Mouse (Mus musculus): ENCODE results near the gene Prdx4.
"Not testable (repeated sequence)": the region's sequence is repeated elsewhere in the genome, so short reads cannot be mapped to it uniquely, and the experiment has no call there.

The Prdx4 gene

DNA sequence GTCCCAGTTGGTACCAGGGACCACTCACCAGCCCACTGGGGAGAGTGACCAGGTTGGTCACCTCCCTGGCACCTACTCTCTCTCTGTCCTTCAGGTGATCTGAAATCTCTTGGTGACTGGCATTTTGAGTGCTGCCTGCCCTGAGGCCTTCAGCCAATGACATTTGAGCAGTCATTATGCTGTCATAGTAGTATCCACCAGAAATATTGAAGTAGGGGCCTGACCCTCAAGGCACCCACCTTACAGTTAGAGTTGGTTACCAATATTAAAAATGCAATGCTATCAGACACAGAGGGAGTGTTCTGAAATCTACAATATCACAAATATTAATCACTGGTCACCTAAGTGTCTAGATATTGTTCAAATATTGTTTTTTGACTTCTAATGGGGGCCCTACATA, at the start of gene Prdx4:
Gene Prdx4 (minus strand): TSS at position 101 of the 400 bp plus-strand sequence.
- DNase-seq: no peak

DNA sequence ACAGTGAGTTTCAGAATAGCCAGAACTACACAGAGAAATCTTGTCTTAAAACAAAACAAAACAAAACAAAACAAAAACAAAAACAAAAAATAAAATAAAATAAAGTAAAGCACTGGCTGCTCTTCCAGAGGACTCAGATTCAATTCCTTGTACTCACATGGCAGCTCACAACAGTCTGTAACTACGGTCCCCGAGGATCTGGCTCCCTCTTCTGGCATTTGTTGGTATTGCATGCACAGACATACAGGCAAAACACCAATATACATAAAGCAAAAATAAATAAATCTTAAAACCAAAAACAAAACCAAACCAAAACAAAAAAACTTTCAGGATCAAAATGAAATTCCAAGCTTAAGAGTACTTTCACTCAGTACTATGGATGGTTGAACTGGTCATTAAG, 36.0 kb upstream of the Prdx4 start:
- peak in 1 of 2 experiments; percentile 37 for DNase-seq

DNA sequence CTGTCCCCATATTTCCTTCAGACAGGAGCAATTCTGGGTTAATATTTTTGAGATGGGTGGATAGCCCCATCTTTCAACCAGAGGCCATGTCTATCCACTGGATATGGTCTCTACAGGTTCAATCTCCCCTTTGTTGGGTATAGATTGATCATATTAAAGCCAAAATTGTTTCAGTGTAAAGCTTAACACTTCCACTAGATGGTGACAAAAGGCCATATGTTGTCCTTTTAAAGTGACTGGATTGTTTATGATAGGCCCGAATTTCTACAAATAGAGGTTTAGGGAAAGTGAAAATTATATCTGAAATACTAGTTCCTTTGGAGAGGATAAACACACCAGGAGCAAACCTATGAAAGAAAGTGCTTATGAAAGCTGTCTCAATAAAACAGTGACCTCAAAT, 34.9 kb upstream of the Prdx4 start:
- DNase-seq: no peak

DNA sequence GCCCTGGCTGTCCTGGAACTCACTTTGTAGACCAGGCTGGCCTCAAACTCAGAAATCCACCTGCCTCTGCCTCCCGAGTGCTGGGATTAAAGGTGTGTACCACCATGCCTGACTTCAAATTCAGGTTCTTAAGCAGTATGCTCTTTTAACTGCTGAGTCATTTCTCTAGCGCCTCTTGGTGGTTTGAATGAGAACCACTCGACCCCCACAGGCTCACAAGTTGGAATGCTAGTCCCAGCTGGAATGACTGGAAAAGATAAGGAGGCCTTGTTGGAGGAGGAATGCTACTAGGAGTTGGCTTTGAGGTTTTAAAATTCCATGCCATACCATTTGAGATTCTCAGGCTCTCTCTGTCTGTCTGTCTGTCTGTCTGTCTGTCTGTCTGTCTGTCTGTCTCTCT, 29.6 kb upstream of the Prdx4 start:
- DNase-seq: not testable (repeated sequence)

DNA sequence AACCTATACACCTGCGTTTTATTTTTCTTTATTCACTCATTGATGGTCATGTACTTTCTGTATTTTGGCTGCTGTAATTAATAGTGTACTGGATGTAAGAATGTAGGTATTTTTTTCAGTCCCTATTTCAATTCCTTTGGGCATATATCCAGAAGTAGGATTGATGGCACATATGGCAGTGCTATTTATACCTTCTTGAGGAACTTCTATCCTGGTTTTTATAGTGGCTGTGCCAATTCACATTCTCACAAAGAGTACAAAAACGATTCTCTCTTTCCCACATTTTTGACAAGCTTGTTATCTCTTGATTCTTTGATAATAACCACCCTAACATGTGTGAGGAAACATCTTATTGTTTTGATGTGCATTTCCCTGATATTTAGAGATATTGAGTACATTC, 24.5 kb upstream of the Prdx4 start:
- DNase-seq: no peak

DNA sequence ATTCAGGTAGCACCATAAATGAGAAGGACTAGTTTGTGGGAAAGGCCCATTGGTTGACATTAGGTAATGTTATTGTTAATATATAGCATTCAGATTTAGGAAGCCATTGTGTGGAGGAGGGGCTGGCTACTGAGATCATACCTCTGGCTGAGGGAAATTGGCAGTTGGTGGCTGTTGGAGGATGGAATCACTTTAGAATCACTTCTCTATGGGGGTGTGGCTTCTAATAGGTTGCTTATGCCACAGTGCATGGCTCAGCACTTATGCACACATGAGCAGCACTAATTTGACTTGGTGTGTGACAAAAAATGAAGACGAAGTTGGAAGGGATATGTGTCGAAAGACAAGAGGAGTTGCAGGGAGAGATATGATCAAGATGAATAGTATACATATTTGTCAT, 5.7 kb upstream of the Prdx4 start:
- DNase-seq: no peak

DNA sequence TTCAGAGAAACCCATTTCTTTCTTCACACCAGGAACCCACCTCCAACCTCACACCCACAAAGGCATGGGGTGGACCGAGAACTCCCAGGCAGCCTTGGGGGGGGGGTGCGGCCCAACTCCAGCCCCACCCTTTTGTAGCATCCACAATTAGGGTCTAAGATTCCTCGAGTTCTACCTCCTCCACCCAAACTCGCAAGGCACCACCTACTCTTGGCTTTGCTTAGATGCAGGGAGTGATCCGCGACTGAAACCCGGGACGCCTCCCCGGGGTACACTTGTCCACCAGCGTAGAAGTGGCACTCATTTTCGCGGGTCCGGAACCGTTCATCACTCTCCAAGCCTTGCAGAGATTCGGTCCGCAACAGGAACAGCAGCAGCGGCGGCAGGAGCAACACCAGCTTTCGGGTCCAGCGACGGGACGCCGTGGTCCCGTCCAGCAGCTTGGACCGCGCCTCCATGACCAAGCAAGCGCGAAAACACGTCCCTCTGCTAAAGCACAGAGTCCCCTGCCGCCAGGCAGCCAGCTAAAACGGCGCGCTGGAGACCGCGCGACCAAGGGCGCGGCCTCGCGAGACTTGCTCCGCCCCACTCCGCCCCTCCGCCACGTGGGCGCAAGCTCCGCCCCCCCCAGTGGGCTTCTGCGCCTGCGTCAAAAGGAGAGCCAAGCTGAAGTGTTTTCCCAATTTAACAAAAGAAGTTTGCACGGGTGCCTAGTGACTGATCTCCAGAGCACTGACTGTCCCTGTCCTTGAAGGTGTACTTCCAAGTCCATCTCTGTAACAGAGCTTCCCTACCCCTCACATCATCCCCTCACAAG, 2.4 kb downstream of the Prdx4 start:
- peak; percentile 67 to 79 for DNase-seq

DNA sequence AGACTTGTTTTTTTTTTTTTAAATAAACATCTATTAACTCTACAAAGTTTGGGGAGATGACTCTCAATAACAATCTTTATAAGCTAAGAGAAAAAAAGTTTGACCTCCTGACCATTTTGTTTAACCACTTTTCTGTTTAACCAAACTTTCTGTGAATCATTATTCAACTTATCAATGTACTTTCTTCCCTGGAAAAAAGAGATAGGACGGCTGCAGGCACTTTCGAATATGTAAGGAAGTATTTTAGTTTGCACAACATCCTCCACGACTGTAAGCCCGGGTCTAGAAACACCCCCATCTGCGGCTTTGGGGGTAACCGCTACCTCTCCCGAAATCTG, 3.0 kb downstream of the Prdx4 start:
- no peak for DNase-seq

GRCm38 (mm10) chrX:155318005-155318404, 22.5 kb downstream of the Prdx4 start:
- DNase-seq: peak in 1 of 2 experiments; percentile 19

DNA sequence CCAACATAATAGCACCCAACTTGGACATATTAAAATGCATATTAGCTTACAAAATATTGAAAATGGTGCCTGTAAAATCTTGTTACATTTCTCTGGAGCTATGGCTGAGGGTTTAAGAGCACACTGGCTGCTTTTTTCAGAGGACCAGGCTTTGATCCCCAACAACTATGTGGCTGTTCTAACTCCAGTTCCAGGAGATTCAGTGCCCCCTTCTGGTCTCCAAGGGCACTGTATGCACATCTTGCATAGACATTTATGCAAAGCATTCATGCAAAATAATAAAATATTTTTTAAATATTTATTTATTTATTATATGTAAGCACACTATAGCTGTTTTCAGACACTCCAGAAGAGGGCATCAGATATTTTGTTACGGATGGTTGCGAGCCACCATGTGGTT, 34.2 kb downstream of the Prdx4 start:
- DNase-seq: no peak

DNA sequence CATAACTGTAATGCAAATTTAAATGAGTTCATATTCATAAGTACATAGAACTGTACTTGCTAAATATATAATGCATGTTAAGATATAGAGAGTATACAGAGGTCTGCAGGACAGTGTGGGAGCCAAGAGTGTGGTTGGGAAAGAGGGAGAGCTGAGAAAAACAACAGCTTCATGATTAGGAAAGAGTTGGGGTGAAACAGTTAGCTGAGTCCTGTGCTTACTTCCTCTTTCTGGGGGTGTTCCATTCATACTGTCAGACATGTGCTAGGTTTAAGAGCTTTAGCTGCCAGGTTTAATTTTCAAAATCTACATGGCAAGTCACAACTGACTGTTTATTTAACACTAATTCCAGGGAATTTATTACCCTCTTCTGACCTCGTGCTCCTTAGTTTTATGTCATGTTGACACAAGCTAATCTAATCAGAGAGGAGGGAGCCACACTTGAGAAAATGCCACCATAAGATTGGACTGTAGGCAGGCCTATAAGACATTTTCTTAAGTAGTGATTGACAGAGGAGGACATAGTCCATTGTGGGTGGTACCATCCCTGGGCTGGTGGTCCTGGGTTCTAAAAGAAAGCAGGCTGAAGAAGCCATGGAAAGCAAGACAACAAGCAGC, 60.0 kb downstream of the Prdx4 start:
- no peak for DNase-seq

- DNase-seq: no peak
These were observed 62.1 kb downstream of the Prdx4 start for GRCm38 (mm10) chrX:155278483-155278882.

All from spleen, adult 18-20 months (tissue).